Mouse (Mus musculus): ENCODE data around the gene Htr1b.

GRCm38 (mm10) chr9:81632736-81633436, 742 bp downstream of the Htr1b start:
- TF ChIP-seq GATA1 (IDR thresholded peaks at IDR 0.05; ENCODE audit: borderline replicate concordance, low read length) (no peak), FLI1 (IDR thresholded peaks at IDR 0.05; ENCODE audit: low read length) (no peak)

Measured in megakaryocyte, embryonic 14.5 days (primary cell).